ENCODE assay signal across 10 mouse cellular contexts in genomic region chr14:24655580-24655979, GRCm38 (mm10).
DNase-seq lines count a peak whose midpoint lies in the region; ATAC-seq and TF ChIP-seq lines count a peak whose summit lies in the region.
"Had no signal": no experiment of that assay in that cellular context is flagged by ENCODE, and none has a peak within 500 bp of the region (broad histone marks: within the 10 kb centered on the region; RNA-seq: fewer than 3 reads in every experiment).

No protein-coding gene starts in this region.

- no peak overlapping the region for H3K4me2 ChIP-seq in embryonic facial prominence, embryonic 14.5 days (ENCODE audit: low read depth, low read length)
- no peak overlapping the region for H3K4me2 ChIP-seq in midbrain, embryonic 12.5 days (replicated peaks)
- no peak overlapping the region for H3K4me2 ChIP-seq in midbrain, embryonic 15.5 days
- H3K4me2 ChIP-seq in hindbrain, embryonic 16.5 days (ENCODE audit: low read length): no peak overlapping the region
- no peak overlapping the region for H3K4me2 ChIP-seq in stomach, embryonic 14.5 days (replicated peaks; ENCODE audit: low read depth, low read length)
- H3K4me2 ChIP-seq in intestine, postnatal 0 days (replicated peaks; ENCODE audit: low read depth): no peak overlapping the region
- H3K4me2 ChIP-seq: stomach, embryonic 15.5 days had no signal

- WGBS in embryonic facial prominence, embryonic 14.5 days: 52% methylated on average over 9 of the region's 9 CpGs
- WGBS in embryonic facial prominence, embryonic 10.5 days: 66% methylated on average over 9 of the region's 9 CpGs
- 56% methylated on average over 9 of the region's 9 CpGs for WGBS in midbrain, embryonic 12.5 days
- 54% methylated on average over 9 of the region's 9 CpGs for WGBS in midbrain, embryonic 15.5 days
- 45% methylated on average over 9 of the region's 9 CpGs for WGBS in hindbrain, embryonic 16.5 days
- 49% methylated on average over 9 of the region's 9 CpGs for WGBS in stomach, embryonic 14.5 days
- 42% methylated on average over 9 of the region's 9 CpGs for WGBS in intestine, postnatal 0 days

- H3K27me3 ChIP-seq in embryonic facial prominence, embryonic 14.5 days (replicated peaks; ENCODE audit: control insufficient read depth, insufficient read depth, low read length): no peaks in the 10 kb centered on the region
- H3K27me3 ChIP-seq in embryonic facial prominence, embryonic 10.5 days (replicated peaks; ENCODE audit: low read depth, poor library complexity, severe bottlenecking): 0 out of 2 replicates have a peak, but pooled peaks cover 6% of the 10 kb centered on the region
- no peaks in the 10 kb centered on the region for H3K27me3 ChIP-seq in midbrain, embryonic 12.5 days
- H3K27me3 ChIP-seq in midbrain, embryonic 15.5 days (replicated peaks): no peaks in the 10 kb centered on the region
- H3K27me3 ChIP-seq in hindbrain, embryonic 16.5 days (replicated peaks; ENCODE audit: control insufficient read depth, insufficient read depth, low read length): no peaks in the 10 kb centered on the region
- no peaks in the 10 kb centered on the region for H3K27me3 ChIP-seq in stomach, embryonic 14.5 days (ENCODE audit: control insufficient read depth, insufficient read depth, low read length)
- no peaks in the 10 kb centered on the region for H3K27me3 ChIP-seq in intestine, postnatal 0 days (replicated peaks; ENCODE audit: control insufficient read depth, insufficient read depth, low read length)
- H3K27me3 ChIP-seq: stomach, embryonic 15.5 days had no signal

- no peak overlapping the region for H3K9ac ChIP-seq in embryonic facial prominence, embryonic 14.5 days (ENCODE audit: low read depth, low read length)
- no peak overlapping the region for H3K9ac ChIP-seq in midbrain, embryonic 12.5 days (replicated peaks)
- no peak overlapping the region for H3K9ac ChIP-seq in midbrain, embryonic 15.5 days
- no peak overlapping the region for H3K9ac ChIP-seq in hindbrain, embryonic 16.5 days (ENCODE audit: low read depth, low read length)
- H3K9ac ChIP-seq in stomach, embryonic 14.5 days (replicated peaks; ENCODE audit: low read depth, low read length): no peak overlapping the region
- no peak overlapping the region for H3K9ac ChIP-seq in intestine, postnatal 0 days (ENCODE audit: low read depth, low read length)
- H3K9ac ChIP-seq: stomach, embryonic 15.5 days had no signal

- H3K4me1 ChIP-seq in embryonic facial prominence, embryonic 14.5 days (ENCODE audit: control insufficient read depth, insufficient read depth, low read length): no peaks in the 10 kb centered on the region
- peaks cover 5% of the 10 kb centered on the region; the same call in 1 of the 2 replicates for H3K4me1 ChIP-seq in embryonic facial prominence, embryonic 10.5 days
- peaks cover 9% of the 10 kb centered on the region for H3K4me1 ChIP-seq in midbrain, embryonic 12.5 days
- H3K4me1 ChIP-seq in midbrain, embryonic 15.5 days: peaks cover 7% of the 10 kb centered on the region
- peaks cover 6% of the 10 kb centered on the region for H3K4me1 ChIP-seq in hindbrain, embryonic 16.5 days (ENCODE audit: control insufficient read depth, insufficient read depth, low read depth, low read length)
- H3K4me1 ChIP-seq in stomach, embryonic 14.5 days (ENCODE audit: control insufficient read depth, insufficient read depth, low read length): no peaks in the 10 kb centered on the region
- H3K4me1 ChIP-seq in intestine, postnatal 0 days (replicated peaks; ENCODE audit: control insufficient read depth, insufficient read depth, low read length): 0 out of 2 replicates have a peak, but pooled peaks cover 2% of the 10 kb centered on the region

- no peak overlapping the region for H3K4me3 ChIP-seq in embryonic facial prominence, embryonic 14.5 days (ENCODE audit: low read depth, low read length)
- H3K4me3 ChIP-seq in embryonic facial prominence, embryonic 10.5 days: no peak overlapping the region
- H3K4me3 ChIP-seq in midbrain, embryonic 12.5 days: no peak overlapping the region
- H3K4me3 ChIP-seq in midbrain, embryonic 15.5 days: no peak overlapping the region
- H3K4me3 ChIP-seq in hindbrain, embryonic 16.5 days (ENCODE audit: low read length): no peak overlapping the region
- H3K4me3 ChIP-seq in stomach, embryonic 14.5 days (ENCODE audit: low read depth, low read length): no peak overlapping the region
- H3K4me3 ChIP-seq in intestine, postnatal 0 days (ENCODE audit: low read depth, low read length): no peak overlapping the region
- H3K4me3 ChIP-seq: stomach, embryonic 15.5 days had no signal

- 0 out of 2 replicates have a peak, but pooled peaks have one; percentile 62 for ATAC-seq in embryonic facial prominence, embryonic 14.5 days (ENCODE audit: low read depth)
- ATAC-seq in midbrain, embryonic 12.5 days (ENCODE audit: low FRiP score, low read depth): no peak
- ATAC-seq in midbrain, embryonic 15.5 days (replicated peaks): no peak
- peak; percentile 72 for ATAC-seq in hindbrain, embryonic 16.5 days
- ATAC-seq in stomach, embryonic 14.5 days (ENCODE audit: insufficient number of reproducible peaks, insufficient read depth, low FRiP score, low read depth): 0 out of 2 replicates have a peak, but pooled peaks have one; percentile 23
- ATAC-seq in intestine, postnatal 0 days: no peak

- H3K9me3 ChIP-seq in embryonic facial prominence, embryonic 14.5 days (ENCODE audit: control insufficient read depth, low read length): no peaks in the 10 kb centered on the region
- H3K9me3 ChIP-seq in embryonic facial prominence, embryonic 10.5 days: no peaks in the 10 kb centered on the region
- H3K9me3 ChIP-seq in midbrain, embryonic 12.5 days: no peaks in the 10 kb centered on the region
- no peaks in the 10 kb centered on the region for H3K9me3 ChIP-seq in midbrain, embryonic 15.5 days
- no peaks in the 10 kb centered on the region for H3K9me3 ChIP-seq in hindbrain, embryonic 16.5 days (ENCODE audit: control insufficient read depth, low read length)
- H3K9me3 ChIP-seq in stomach, embryonic 14.5 days (ENCODE audit: control insufficient read depth, low read depth, low read length): no peaks in the 10 kb centered on the region
- H3K9me3 ChIP-seq in intestine, postnatal 0 days (ENCODE audit: control insufficient read depth): no peaks in the 10 kb centered on the region
- H3K9me3 ChIP-seq: stomach, embryonic 15.5 days had no signal

- no peak for TF ChIP-seq CTCF in intestine, postnatal 0 days (IDR thresholded peaks at IDR 0.05; ENCODE audit: low read depth)

- no peaks in the 10 kb centered on the region for H3K36me3 ChIP-seq in embryonic facial prominence, embryonic 14.5 days (ENCODE audit: control insufficient read depth, insufficient read depth, low read length)
- H3K36me3 ChIP-seq in embryonic facial prominence, embryonic 10.5 days (replicated peaks): no peaks in the 10 kb centered on the region
- no peaks in the 10 kb centered on the region for H3K36me3 ChIP-seq in midbrain, embryonic 12.5 days
- no peaks in the 10 kb centered on the region for H3K36me3 ChIP-seq in midbrain, embryonic 15.5 days (replicated peaks)
- no peaks in the 10 kb centered on the region for H3K36me3 ChIP-seq in hindbrain, embryonic 16.5 days (ENCODE audit: control insufficient read depth, insufficient read depth, low read length)
- H3K36me3 ChIP-seq in stomach, embryonic 14.5 days (ENCODE audit: control insufficient read depth, insufficient read depth, low read length): no peaks in the 10 kb centered on the region
- no peaks in the 10 kb centered on the region for H3K36me3 ChIP-seq in intestine, postnatal 0 days (ENCODE audit: control insufficient read depth, insufficient read depth)
- H3K36me3 ChIP-seq: stomach, embryonic 15.5 days had no signal

- peak; percentile 45 for DNase-seq in embryonic facial prominence, embryonic 14.5 days (ENCODE audit: low spot score)
- no peak for DNase-seq in embryonic facial prominence, embryonic 10.5 days (ENCODE audit: low spot score)
- DNase-seq in embryo, embryonic 10.5 days (ENCODE audit: low spot score): no peak
- DNase-seq: cerebellum, postnatal 14 days had no signal

- H3K27ac ChIP-seq in embryonic facial prominence, embryonic 14.5 days (replicated peaks; ENCODE audit: low read depth, low read length): no peak overlapping the region
- H3K27ac ChIP-seq in embryonic facial prominence, embryonic 10.5 days (replicated peaks): no peak overlapping the region
- 0 out of 2 replicates have a peak overlapping the region, but pooled peaks have one; percentile 0 for H3K27ac ChIP-seq in midbrain, embryonic 12.5 days (replicated peaks)
- H3K27ac ChIP-seq in midbrain, embryonic 15.5 days: no peak overlapping the region
- H3K27ac ChIP-seq in hindbrain, embryonic 16.5 days (ENCODE audit: low read depth, low read length): no peak overlapping the region
- no peak overlapping the region for H3K27ac ChIP-seq in stomach, embryonic 14.5 days (ENCODE audit: low read length)
- H3K27ac ChIP-seq in intestine, postnatal 0 days (ENCODE audit: low read depth, low read length): no peak overlapping the region
- H3K27ac ChIP-seq: stomach, embryonic 15.5 days had no signal

Comparison
In these comparisons a context has a peak if more than half of its experiments do, and no peak if none do; other contexts are left out.
1. ATAC-seq: peak in embryonic facial prominence, embryonic 14.5 days (single experiment), hindbrain, embryonic 16.5 days (single experiment) and stomach, embryonic 14.5 days (single experiment); none in midbrain, embryonic 12.5 days (single experiment), midbrain, embryonic 15.5 days (single experiment) and intestine, postnatal 0 days (single experiment).